Mouse (Mus musculus): ENCODE measurements at regions not wholly inside any gene's neighbourhood (a gene's known extent, or its start where the extent isn't known, plus 50 kb on each side); places are given as distances from the start of the nearest gene placed in this dataset.
"Not testable (repeated sequence)": the region's sequence is repeated elsewhere in the genome, so short reads cannot be mapped to it uniquely, and the experiment has no call there.

- DNase-seq (ENCODE audit: low spot score in 2 of 2): not testable (repeated sequence)
Observed at GRCm38 (mm10) chr2:16811401-16812281, 455.5 kb downstream of the Plxdc2 start.

- no peak for DNase-seq (ENCODE audit: low spot score in 2 of 2)
Observed at GRCm38 (mm10) chr2:16820442-16820841, 464.3 kb downstream of the Plxdc2 start.

DNA sequence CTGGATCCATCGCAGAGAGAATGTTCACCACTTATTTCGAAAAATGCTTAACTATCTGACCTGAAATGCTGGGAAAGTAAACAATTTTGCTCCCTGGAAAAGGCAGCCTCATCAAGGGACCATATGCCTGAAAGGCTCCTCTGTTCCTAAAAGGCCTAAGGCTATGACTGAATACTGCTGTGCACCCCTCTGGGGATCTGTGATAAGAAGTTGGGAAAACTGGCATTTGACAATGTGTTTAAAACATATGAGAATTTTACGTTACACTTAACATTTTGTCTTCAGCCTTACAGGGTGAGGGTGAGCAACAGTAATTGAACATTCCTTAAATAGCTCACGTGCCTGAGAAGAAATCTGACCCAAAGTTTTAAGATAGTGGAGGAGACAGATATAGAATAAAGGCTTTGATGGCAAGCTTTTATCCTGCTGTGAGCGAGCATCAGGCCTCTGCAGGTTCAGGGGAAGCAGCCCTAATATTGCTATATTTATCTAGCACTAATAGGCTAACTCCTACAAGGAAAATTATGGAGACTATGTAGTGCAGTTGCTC, 468.7 kb downstream of the Plxdc2 start:
- DNase-seq (ENCODE audit: low spot score in 2 of 2): no peak

GRCm38 (mm10) chr2:16827266-16827665, 471.2 kb downstream of the Plxdc2 start:
- DNase-seq (ENCODE audit: low spot score in 2 of 2): no peak

DNA sequence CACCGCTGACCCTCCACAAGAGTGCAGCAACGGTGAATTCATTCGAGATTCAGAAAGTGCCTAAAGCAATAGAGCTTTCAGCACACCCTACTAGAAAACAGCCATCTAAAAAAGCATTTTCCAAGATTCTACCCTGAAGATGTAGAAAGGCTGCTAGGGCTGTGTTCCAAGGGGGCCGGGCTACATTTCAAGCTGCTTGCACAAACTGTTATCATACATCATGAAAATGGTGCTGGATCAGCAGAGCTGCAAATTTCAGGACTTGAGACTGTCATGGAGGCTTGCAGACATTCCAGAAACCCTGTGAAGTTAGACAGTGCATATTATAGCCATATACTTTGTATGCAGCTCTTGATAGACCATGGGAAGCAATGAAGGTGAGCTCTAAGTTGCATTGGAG, 479.9 kb downstream of the Plxdc2 start:
- DNase-seq (ENCODE audit: low spot score in 2 of 2): no peak

- DNase-seq (ENCODE audit: low spot score in 2 of 2): no peak
Observed at GRCm38 (mm10) chr2:16838718-16839117, 482.6 kb downstream of the Plxdc2 start.

GRCm38 (mm10) chr2:16849916-16850315, 493.8 kb downstream of the Plxdc2 start:
- peak; percentile 4 to 9 for DNase-seq (ENCODE audit: low spot score in 2 of 2)

DNA sequence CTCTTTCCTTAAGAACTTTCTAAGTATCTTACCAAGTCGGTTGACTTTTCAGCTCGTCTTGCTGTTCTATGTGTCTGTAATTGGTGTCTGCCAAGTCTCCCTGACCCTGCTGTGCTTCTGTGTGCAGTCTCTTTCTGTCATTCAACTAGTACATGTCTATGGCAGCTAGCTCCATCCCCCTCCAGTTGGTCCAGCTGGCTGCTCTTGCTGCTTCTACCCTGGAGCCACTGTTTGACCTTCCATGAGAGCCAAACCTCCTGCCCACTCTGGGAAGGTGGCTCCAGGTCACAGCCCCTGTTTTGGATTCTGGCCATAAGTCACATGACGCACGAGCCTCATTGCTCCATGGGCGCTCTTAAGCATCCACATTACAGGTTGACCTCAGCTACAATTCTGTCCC, 504.0 kb downstream of the Plxdc2 start:
- DNase-seq (ENCODE audit: low spot score in 2 of 2): no peak

GRCm38 (mm10) chr2:16866163-16866852, 510.2 kb downstream of the Plxdc2 start:
- DNase-seq (ENCODE audit: low spot score in 2 of 2): no peak

DNA sequence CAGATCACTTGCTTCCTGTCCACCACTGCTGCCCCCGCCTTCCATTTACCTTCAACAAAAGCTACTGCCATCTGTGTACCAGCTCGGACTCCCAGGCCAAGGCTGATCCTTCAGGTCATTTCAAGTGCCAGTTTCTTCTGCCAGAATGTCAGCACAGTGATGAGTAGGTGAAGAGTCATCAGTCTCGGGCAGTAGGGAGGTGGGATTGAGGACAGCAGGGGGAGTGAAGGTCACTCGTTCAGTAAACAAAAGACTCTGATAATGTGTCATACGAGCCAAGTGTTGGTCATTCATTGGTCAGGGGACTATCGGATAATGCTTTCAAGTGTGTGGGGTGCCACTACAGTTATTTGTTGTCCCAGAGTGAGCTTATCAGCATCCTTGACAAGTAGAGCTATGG, 536.3 kb downstream of the Plxdc2 start:
- not testable (repeated sequence) for DNase-seq (ENCODE audit: low spot score in 2 of 2)

DNA sequence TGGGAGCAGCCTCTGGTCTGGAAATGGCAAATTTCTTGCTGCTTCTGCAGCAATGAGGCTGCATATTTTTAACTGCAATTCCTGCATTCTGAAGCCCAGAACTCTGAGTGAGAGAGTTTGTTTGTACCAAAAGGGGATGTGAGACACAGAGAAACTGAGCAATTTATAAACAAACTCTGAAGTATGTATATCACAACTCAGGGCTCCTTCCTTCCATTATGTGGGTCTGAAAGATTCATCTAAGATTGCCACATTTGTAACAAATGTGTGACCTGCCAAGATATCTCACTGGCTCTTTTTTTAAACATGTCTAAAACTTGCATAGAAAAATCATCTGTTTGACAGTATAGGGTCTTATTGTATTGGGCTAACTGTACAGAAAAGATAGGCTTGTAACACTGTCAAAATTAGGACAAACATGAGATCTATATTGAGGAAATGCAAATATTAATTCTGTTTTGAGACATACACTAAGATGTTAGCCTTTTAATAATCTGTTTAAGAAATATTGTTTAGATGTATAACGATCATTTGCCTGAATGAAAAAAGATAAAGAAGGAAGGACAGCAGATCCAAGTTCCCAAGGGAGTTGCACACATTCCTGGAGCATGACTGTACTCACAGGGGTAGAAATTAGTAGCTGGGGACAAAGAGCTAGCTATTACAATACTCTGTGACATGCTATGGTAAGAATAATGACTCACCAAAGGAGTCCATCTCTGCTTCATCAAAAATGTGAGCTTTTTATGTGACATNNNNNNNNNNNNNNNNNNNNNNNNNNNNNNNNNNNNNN, 553.3 kb downstream of the Plxdc2 start:
- no peak for DNase-seq (ENCODE audit: low spot score in 2 of 2)

DNA sequence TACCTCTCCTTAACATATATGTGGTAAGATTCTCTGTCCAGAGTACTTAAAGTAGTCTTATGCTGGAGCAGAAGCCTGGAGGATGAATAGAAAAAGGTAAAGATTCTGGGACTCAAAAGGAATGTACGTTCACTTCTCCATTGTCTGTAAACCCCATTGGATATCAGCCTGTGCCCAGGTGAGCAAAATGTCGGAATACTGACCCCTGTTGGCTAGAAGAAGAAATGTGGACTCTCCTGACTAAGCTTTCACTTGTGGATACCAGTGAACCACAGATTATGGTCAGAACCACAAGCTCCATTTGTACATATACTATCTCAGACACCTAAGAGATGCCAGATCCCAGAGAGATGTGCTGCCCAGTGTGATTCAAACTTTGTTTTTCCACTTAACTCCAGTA, 558.5 kb downstream of the Plxdc2 start:
- no peak for DNase-seq (ENCODE audit: low spot score in 2 of 2)

- no peak for DNase-seq (ENCODE audit: low spot score in 2 of 2)
Observed at GRCm38 (mm10) chr2:16929974-16930373, 573.9 kb downstream of the Plxdc2 start.

GRCm38 (mm10) chr2:16959432-16959831, 603.3 kb downstream of the Plxdc2 start:
- DNase-seq (ENCODE audit: low spot score in 2 of 2): no peak

DNA sequence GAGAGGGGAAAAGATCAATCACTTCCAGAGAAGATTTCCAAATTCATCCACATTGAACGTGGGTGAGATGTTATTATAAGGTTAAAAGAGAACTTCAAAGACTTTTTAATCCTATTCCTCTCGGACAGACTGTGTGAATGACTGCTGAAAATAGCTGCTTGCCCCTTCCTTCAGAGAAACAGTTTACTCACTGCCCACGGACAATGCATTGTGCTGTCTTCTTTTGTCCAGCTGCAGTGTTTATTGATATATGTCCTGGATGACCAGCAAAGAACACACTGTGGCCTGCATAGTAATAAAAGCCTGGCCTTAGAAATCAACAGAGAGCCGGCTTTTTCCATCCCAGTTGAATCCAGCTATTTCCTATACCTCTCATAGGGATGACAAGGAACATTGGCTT, 621.3 kb downstream of the Plxdc2 start:
- DNase-seq (ENCODE audit: low spot score in 2 of 2): no peak

DNA sequence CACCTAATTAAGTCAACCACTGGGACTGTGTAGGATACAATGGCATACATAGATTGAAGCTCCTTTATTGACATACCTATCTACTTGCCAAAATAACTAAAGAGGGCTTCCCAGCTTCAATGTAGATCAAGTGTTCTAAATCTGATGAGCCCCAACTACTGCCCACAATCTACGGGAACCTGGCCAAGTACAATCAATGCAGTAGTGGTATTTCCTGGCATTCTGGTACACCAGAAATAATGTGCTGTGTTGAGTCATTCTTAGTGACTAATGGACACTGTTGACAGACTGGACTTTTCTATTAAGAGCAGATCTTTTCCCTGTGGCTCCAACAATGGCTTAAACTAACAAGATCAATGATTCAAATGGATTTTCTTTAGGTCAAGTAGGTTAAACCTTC, 626.7 kb downstream of the Plxdc2 start:
- DNase-seq (ENCODE audit: low spot score in 2 of 2): no peak

- DNase-seq (ENCODE audit: low spot score in 2 of 2): no peak
Observed at GRCm38 (mm10) chr2:16983583-16984221, 627.6 kb downstream of the Plxdc2 start.
